Mouse (Mus musculus) adrenal gland, adult (tissue): ENCODE measurements around the gene 5730455P16Rik.
A peak's percentile ranks its signal among the peaks of the same experiment; 100 is the strongest.
"Not testable (repeated sequence)": the region's sequence is repeated elsewhere in the genome, so short reads cannot be mapped to it uniquely, and the experiment has no call there.

Source experiments
- DNase-seq, 2 experiments: peaks; one replicate each; pipeline ENCODE4 v3.0.0; 2022 to 2023; ENCODE audit warnings: low spot score in 1 of 2; ENCODE audit not compliant: inconsistent age in 2 of 2

The 5730455P16Rik gene

GRCm38 (mm10) chr11:80377712-80378451 is at the start of gene 5730455P16Rik:
5730455P16Rik (minus strand) TSS chr11:80378034.
- peak; percentile 84 to 94 for DNase-seq

GRCm38 (mm10) chr11:80426029-80426813 is 48.4 kb upstream of the 5730455P16Rik start:
- not testable (repeated sequence) for DNase-seq

GRCm38 (mm10) chr11:80425247-80425778 is 47.5 kb upstream of the 5730455P16Rik start:
- no peak for DNase-seq

GRCm38 (mm10) chr11:80424691-80425090 is 46.9 kb upstream of the 5730455P16Rik start:
- no peak for DNase-seq

GRCm38 (mm10) chr11:80421421-80422047 is 43.7 kb upstream of the 5730455P16Rik start:
- DNase-seq: no peak

- no peak for DNase-seq
These were observed 42.6 kb upstream of the 5730455P16Rik start for GRCm38 (mm10) chr11:80420202-80420984.

- no peak for DNase-seq
These were observed 41.9 kb upstream of the 5730455P16Rik start for GRCm38 (mm10) chr11:80419743-80420142.

GRCm38 (mm10) chr11:80417085-80417484 is 39.3 kb upstream of the 5730455P16Rik start:
- DNase-seq: peak in 1 of 2 experiments; percentile 33

GRCm38 (mm10) chr11:80410377-80410776 is 32.5 kb upstream of the 5730455P16Rik start:
- no peak for DNase-seq

- DNase-seq: not testable (repeated sequence)
These were observed 30.0 kb upstream of the 5730455P16Rik start for GRCm38 (mm10) chr11:80407878-80408277.

- no peak for DNase-seq
These were observed 18.8 kb upstream of the 5730455P16Rik start for GRCm38 (mm10) chr11:80396617-80397016.

- no peak for DNase-seq
These were observed 18.1 kb upstream of the 5730455P16Rik start for GRCm38 (mm10) chr11:80395930-80396329.

- DNase-seq: peak in 1 of 2 experiments; percentile 27
These were observed 13.7 kb upstream of the 5730455P16Rik start for GRCm38 (mm10) chr11:80391407-80392120.

- no peak for DNase-seq
These were observed 12.1 kb upstream of the 5730455P16Rik start for GRCm38 (mm10) chr11:80389885-80390284.

GRCm38 (mm10) chr11:80386790-80387189 is 9.0 kb upstream of the 5730455P16Rik start:
- DNase-seq: peak in 1 of 2 experiments; percentile 45

- DNase-seq: peak in 1 of 2 experiments; percentile 53
These were observed 7.2 kb upstream of the 5730455P16Rik start for GRCm38 (mm10) chr11:80385055-80385454.

- DNase-seq: no peak
These were observed 6.6 kb upstream of the 5730455P16Rik start for GRCm38 (mm10) chr11:80384461-80384860.

GRCm38 (mm10) chr11:80383626-80384046 is 5.8 kb upstream of the 5730455P16Rik start:
- DNase-seq: no peak

- peak; percentile 97 to 99 for DNase-seq
These were observed 5.3 kb upstream of the 5730455P16Rik start, which contains the start of gene Zfp207 for GRCm38 (mm10) chr11:80383019-80383625. Zfp207 (plus strand) TSS chr11:80383279.
